Mouse (Mus musculus): ENCODE data around the gene Adora1. TPM values are rescaled to one million over a fixed set of nuclear protein-coding genes. Genes with fewer than 3 reads are reported as not detected.

The Adora1 gene
- polyA plus RNA-seq, 1 experiment = 6.2 TPM

DNA sequence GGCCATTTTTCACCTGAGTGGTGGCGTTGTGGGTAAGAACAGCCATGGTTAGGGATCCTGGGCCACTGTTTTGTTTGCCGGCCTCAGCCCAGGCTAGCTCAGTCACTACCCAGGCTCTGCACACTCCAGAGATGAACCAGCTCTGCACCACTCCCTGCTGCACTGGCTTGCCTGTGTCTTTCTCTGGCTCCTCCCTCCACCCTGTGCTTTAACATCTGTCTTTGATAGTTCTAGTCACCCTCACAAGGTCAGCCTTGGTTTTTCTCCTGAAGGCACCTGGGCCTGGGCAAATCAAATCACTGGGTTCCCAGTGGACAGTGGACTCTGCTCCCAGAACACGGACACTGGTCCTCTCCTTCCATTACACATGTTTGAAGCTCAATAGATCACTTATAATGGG is 81.1 kb downstream of the Adora1 start:
- no peak for DNase-seq (ENCODE audit: low spot score)

DNA sequence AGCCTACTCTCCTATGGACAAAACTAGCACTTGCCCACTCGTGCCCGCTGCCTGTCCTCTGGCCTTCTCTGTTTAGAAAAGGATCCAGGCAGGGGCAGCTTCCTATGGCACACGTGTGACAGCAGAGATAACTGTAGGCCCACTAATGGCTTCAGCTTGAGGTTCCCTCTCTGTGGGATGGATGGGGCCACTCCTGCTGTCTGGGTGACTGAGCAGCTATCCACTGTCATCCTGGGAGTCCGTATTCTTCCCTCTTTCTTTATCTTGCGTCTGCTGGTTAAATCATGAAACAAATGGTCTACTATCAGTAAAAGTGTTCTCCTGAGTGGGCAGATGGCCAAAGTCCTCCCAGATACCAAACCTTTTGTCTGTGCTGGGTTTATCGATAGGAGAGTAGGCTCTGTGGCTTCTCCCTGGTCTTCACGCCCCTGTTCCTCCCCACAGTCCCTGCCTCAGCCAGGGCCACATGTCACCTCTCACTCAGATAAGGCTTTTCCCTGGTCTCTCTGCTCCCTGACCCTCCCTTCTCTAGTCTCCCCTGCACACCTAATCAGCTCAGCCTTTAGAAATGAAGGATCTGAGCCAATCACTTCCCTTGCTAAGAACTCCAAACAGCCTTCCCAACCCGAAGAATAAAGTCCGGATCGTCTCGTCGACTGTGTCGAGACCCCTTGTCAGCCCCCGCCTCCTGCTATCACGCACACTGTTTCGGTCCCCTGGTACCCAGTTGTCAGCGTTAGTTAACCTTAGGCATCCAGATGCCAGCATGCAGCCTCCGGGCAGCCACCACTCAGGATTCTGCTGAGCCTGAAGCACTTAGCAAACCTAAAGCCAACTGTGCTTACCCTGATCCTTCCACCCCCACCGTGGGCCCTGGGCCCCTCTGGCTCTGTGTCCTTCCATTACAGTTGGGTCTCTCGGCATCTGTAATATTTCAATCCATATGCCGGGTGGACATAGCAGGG is 82.3 kb downstream of the Adora1 start:
- no peak for DNase-seq (ENCODE audit: low spot score)

DNA sequence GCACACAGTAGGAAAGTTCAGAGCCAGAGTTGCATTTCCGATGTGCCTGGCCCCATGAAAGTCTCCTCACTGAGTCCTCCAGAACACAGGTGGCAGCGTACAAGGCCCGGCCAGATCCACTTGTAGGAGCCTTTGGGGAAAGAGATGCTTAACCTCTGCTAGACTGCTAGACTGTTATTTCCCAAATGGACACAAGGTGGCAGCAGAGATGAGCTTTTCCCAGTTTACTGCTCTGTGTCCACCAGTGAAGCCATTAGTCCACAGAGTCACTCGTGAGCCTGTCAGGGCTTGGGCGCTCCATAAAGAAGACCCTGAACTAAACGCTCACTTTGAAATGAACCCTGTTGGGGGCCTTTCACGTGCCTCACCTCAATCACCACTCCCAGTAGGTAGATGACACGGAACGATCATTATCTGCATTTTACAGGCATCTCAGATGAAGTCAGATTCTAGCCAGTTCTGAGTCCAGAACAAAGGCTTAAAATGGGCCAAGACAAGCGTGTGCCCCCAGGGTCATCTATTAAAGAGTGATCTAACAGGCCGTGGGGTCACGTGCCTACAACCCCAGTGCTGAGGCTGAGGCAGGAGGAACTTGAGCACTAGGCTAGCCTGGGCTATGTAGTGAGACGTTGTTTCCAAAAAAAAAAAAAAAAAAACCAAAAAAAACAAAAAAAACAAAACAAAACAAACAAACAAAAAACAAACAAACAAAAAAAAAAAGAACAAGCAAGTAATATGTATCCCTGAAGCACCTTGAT is 83.4 kb downstream of the Adora1 start:
- peak; percentile 30 for DNase-seq (ENCODE audit: low spot score)

DNA sequence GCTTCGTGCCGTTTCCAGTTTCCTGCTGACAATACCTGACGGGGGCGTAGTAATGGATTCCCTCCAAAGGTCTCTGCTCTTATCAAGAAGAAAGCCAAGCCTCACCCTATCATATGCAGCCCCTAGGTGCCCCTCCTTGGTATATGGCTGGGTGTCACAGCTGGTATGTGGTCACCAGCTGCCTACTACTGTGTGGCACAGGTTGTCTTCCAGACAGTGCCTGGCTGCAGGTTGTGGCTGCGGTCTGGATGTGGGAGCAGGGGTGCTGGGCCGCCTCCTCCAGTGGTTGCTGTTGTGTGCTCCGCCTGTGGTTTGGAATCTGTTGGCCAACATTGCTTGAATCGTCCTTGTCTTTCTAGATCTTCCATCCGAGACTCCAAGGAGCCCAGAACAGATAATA is 84.5 kb downstream of the Adora1 start:
- no peak for DNase-seq (ENCODE audit: low spot score)

DNA sequence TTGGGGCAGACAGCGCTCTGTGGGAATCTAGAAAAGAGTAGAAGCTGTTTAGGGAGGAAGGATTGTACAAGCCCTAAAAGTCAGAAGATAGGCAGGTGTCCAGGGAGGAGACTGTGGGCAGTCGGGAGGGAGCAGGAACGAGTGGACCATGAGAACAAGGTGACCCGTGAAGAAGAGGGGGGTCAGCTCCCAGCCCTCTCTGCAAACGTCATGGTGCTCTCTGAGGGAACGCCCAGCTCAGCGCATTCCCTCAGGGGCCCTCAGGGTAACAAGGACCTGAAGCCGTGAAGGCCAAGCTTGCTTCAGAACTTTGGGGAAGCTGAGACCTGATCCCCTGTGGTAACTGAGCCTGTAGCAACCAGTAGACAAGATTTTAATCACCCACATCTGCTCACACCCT is 85.2 kb downstream of the Adora1 start:
- DNase-seq (ENCODE audit: low spot score) = no peak

Other genes starting within 250 kb of the Adora1 start
- 14.0 and 18.9 TPM in 2 replicates for gene Fmod, start 198.2 kb downstream of the Adora1 start, polyA plus RNA-seq (2012; rRNA removed)
- 48.4 and 67.8 TPM in 2 replicates for gene Btg2, start 156.3 kb downstream of the Adora1 start, polyA plus RNA-seq (2012; rRNA removed)
- gene Chit1, start 124.2 kb downstream of the Adora1 start, polyA plus RNA-seq (2012; rRNA removed) = 0.04 TPM in 1 of 2 replicates, not detected in the other
- 0.10 and 0.44 TPM in 2 replicates for gene Chil1, start 53.3 kb downstream of the Adora1 start, polyA plus RNA-seq (2012; rRNA removed)
- gene Mybph, start 42.0 kb downstream of the Adora1 start, polyA plus RNA-seq (2012; rRNA removed) = 0.09 TPM in 1 of 2 replicates, not detected in the other
- not detected in 2 replicates for gene Myog, start 54.6 kb upstream of the Adora1 start, polyA plus RNA-seq (2012; rRNA removed)
- 8.4 and 8.6 TPM in 2 replicates for gene Ppfia4, start 97.5 kb upstream of the Adora1 start, polyA plus RNA-seq (2012; rRNA removed)
- 55.4 and 57.5 TPM in 2 replicates for gene Tmem183a, start 126.5 kb upstream of the Adora1 start, polyA plus RNA-seq (2012; rRNA removed)
- not detected in 2 replicates for gene 4933406M09Rik, start 150.5 kb upstream of the Adora1 start, polyA plus RNA-seq (2012; rRNA removed)
- gene Cyb5r1, start 170.1 kb upstream of the Adora1 start, polyA plus RNA-seq (2012; rRNA removed) = 41.1 and 41.7 TPM in 2 replicates
- 77.7 and 87.7 TPM in 2 replicates for gene Adipor1, start 179.9 kb upstream of the Adora1 start, polyA plus RNA-seq (2012; rRNA removed)
- gene Klhl12, start 220.1 kb upstream of the Adora1 start, polyA plus RNA-seq (2012; rRNA removed) = 15.2 and 16.3 TPM in 2 replicates

Data from urinary bladder, adult 2 months (tissue).